Mouse (Mus musculus): ENCODE measurements around the gene St3gal5. TPM values are rescaled to one million over a fixed set of nuclear protein-coding genes. Genes with fewer than 3 reads are reported as not detected.

Gene St3gal5
- 124 TPM for polyA plus RNA-seq (2015; fragmentation: Illumina TruSeq; extraction: RNeasy Lipid Tissue Mini Kit (QIAGEN cat#74804); ENCODE audit: low read depth, low replicate concordance)

GRCm38 (mm10) chr6:72097181-72097995, at the start of gene St3gal5:
Gene St3gal5, plus strand, starts transcription at chr6:72097592.

Other genes with a start within 250 kb of the St3gal5 start
- gene Ptcd3, start 188.8 kb upstream of the St3gal5 start, polyA plus RNA-seq (2015; fragmentation: Illumina TruSeq; extraction: RNeasy Lipid Tissue Mini Kit (QIAGEN cat#74804); ENCODE audit: low read depth, low replicate concordance), result 69.2 TPM
- gene Polr1a, start 188.5 kb upstream of the St3gal5 start, polyA plus RNA-seq (2015; fragmentation: Illumina TruSeq; extraction: RNeasy Lipid Tissue Mini Kit (QIAGEN cat#74804); ENCODE audit: low read depth, low replicate concordance), result 16.4 TPM
- gene Atoh8, start 138.0 kb downstream of the St3gal5 start, polyA plus RNA-seq (2015; fragmentation: Illumina TruSeq; extraction: RNeasy Lipid Tissue Mini Kit (QIAGEN cat#74804); ENCODE audit: low read depth, low replicate concordance), result 1.9 TPM
- not detected for gene Sftpb, start 207.0 kb downstream of the St3gal5 start, polyA plus RNA-seq (2015; fragmentation: Illumina TruSeq; extraction: RNeasy Lipid Tissue Mini Kit (QIAGEN cat#74804); ENCODE audit: low read depth, low replicate concordance)
- gene Usp39, start 247.6 kb downstream of the St3gal5 start, polyA plus RNA-seq (2015; fragmentation: Illumina TruSeq; extraction: RNeasy Lipid Tissue Mini Kit (QIAGEN cat#74804); ENCODE audit: low read depth, low replicate concordance), result 31.3 TPM
- 14.6 TPM for gene 0610030E20Rik, start 249.7 kb downstream of the St3gal5 start, polyA plus RNA-seq (2015; fragmentation: Illumina TruSeq; extraction: RNeasy Lipid Tissue Mini Kit (QIAGEN cat#74804); ENCODE audit: low read depth, low replicate concordance)